Mouse (Mus musculus): ENCODE measurements around the gene Fndc3b.

DNA sequence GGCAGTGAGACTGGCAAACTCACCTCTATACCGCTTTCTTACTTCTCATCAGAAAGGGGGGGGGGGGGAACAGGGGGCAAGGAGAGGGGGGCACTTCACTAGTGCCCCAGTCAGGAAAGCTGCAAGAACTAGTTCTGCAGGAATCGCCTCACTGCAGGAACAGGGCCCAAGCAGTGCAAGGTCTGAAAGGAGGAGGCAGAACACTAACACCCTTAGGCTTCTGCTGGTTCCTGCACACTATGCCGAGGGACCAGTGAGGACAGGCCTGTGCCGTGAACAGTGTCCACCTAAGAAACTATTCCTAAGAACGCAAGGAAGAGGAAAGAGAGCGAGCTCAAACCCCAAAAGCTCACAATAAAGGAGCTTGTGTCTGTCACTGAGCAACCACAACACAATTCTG lies 26.0 kb downstream of the Fndc3b start:
- no peak for TF ChIP-seq GATA1 (IDR thresholded peaks at IDR 0.05; ENCODE audit: low read length)
- no peak for TF ChIP-seq TAL1 (IDR thresholded peaks at IDR 0.05; ENCODE audit: low read length)
